12 mouse cellular contexts compared by ENCODE assay signal in the genomic region with DNA sequence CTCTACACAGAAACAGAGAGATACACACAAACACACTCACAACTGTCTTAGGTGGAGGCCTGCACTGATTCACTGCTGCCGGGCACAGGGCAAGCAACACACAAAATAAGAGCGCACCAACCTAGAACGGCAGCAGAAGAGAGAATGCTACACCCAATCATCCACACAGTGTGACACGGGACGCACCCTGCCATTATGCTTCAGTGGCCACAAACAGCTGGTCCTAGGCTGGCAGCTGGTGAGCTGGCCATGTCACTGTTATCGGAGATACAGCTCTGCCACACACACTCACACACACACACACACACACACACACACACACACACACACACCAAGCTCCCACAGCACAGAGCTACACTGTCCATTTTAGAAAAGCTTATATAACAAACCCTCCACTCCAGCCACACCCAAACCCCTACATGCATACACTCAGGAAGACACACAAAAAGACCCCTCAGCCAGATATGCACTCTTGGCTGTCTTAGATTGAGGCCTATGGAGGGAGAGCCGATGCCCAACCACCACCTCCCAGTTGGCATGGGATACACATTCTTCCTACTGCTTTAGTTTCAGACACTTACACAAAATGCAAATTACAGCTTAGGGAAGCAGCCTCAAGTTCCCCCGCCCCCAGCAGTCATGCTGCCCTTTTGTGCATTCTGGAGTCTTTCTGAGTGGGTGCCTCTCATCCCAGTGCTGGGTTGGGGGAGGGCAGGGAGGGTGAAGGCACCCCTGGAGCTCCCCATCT.
DNase-seq lines count a peak whose midpoint lies in the region; ATAC-seq lines count a peak whose summit lies in the region.
"Had no signal": no experiment of that assay in that cellular context is flagged by ENCODE, and none has a peak within 500 bp of the region (broad histone marks: within the 10 kb centered on the region; RNA-seq: fewer than 3 reads in every experiment).

No protein-coding gene starts in this region.

- no peak overlapping the region for H3K4me2 ChIP-seq in neural tube, embryonic 12.5 days (replicated peaks)
- H3K4me2 ChIP-seq in midbrain, embryonic 11.5 days = no peak overlapping the region
- H3K4me2 ChIP-seq: heart, embryonic 12.5 days had no signal

- peak; percentile 68 for ATAC-seq in neural tube, embryonic 12.5 days (ENCODE audit: low FRiP score, low read depth)
- ATAC-seq in midbrain, embryonic 11.5 days (ENCODE audit: low FRiP score) = peak; percentile 59; the same call in 1 of the 2 replicates
- ATAC-seq in erythroblast, adult 5-6 weeks (replicated peaks; ENCODE audit: low FRiP score, poor library complexity, severe bottlenecking) = no peak

- DNase-seq in neural tube, embryonic 10.5 days (ENCODE audit: extremely low spot score, low spot score) = no peak
- peak; percentile 61 to 74 for DNase-seq in frontal cortex, adult 2 months (ENCODE audit: extremely low spot score in 1 of 2, low spot score in 1 of 2)
- DNase-seq in midbrain, embryonic 11.5 days (ENCODE audit: low spot score, missing footprints) = no peak
- DNase-seq in splenic B cell, adult 2 months (ENCODE audit: low read depth, low spot score) = peak; percentile 54
- DNase-seq in layer of hippocampus, postnatal 25 days (ENCODE audit: extremely low spot score in 1 of 2, low spot score in 1 of 2) = no peak
- no peak for DNase-seq in liver
- DNase-seq: kidney, postnatal 36 days had no signal

- 75% methylated on average over 8 of the region's 8 CpGs for WGBS in neural tube, embryonic 12.5 days
- WGBS in midbrain, embryonic 11.5 days = 74% methylated on average over 8 of the region's 8 CpGs

- peaks cover 8% of the 10 kb centered on the region; the same call in 1 of the 2 replicates for H3K36me3 ChIP-seq in neural tube, embryonic 12.5 days
- H3K36me3 ChIP-seq in midbrain, embryonic 11.5 days (ENCODE audit: control insufficient read depth, insufficient read depth, low read length) = peaks cover 9% of the 10 kb centered on the region; the same call in 1 of the 2 replicates
- no peaks in the 10 kb centered on the region; the same call in 1 of the 2 replicates for H3K36me3 ChIP-seq in splenic B cell, adult 2 months (ENCODE audit: control insufficient read depth, insufficient read depth, low read length, poor library complexity, severe bottlenecking)

- H3K27me3 ChIP-seq in neural tube, embryonic 12.5 days (replicated peaks) = no peaks in the 10 kb centered on the region
- no peaks in the 10 kb centered on the region for H3K27me3 ChIP-seq in midbrain, embryonic 11.5 days (ENCODE audit: control insufficient read depth, insufficient read depth, low read length)
- no peaks in the 10 kb centered on the region for H3K27me3 ChIP-seq in splenic B cell, adult 2 months (ENCODE audit: control insufficient read depth, insufficient read depth, low read length, poor library complexity, severe bottlenecking)
- H3K27me3 ChIP-seq: heart, embryonic 12.5 days had no signal

- H3K4me1 ChIP-seq in neural tube, embryonic 12.5 days = peaks cover 5% of the 10 kb centered on the region
- peaks cover 5% of the 10 kb centered on the region for H3K4me1 ChIP-seq in midbrain, embryonic 11.5 days (ENCODE audit: control insufficient read depth, insufficient read depth, low read length)

- H3K9ac ChIP-seq in neural tube, embryonic 12.5 days = no peak overlapping the region
- H3K9ac ChIP-seq in midbrain, embryonic 11.5 days (ENCODE audit: low read length) = no peak overlapping the region; the same call in 1 of the 2 replicates
- H3K9ac ChIP-seq: heart, embryonic 12.5 days; liver, embryonic 14.5 days had no signal

- no peaks in the 10 kb centered on the region for H3K9me3 ChIP-seq in neural tube, embryonic 12.5 days
- no peaks in the 10 kb centered on the region for H3K9me3 ChIP-seq in midbrain, embryonic 11.5 days (ENCODE audit: control insufficient read depth, low read length)
- H3K9me3 ChIP-seq: heart, embryonic 12.5 days had no signal

- no peak overlapping the region for H3K4me3 ChIP-seq in neural tube, embryonic 12.5 days
- no peak overlapping the region for H3K4me3 ChIP-seq in midbrain, embryonic 11.5 days (ENCODE audit: low read depth, low read length)
- H3K4me3 ChIP-seq: erythroblast, embryonic 14.5 days; heart, embryonic 12.5 days had no signal

- H3K27ac ChIP-seq in neural tube, embryonic 12.5 days = no peak overlapping the region
- H3K27ac ChIP-seq in midbrain, embryonic 11.5 days (ENCODE audit: low read depth, low read length) = no peak overlapping the region; the same call in 1 of the 2 replicates
- H3K27ac ChIP-seq: liver, embryonic 14.5 days had no signal

Comparison
In these comparisons a context has a peak if more than half of its experiments do, and no peak if none do; other contexts are left out.
1. DNase-seq: peak in frontal cortex, adult 2 months (2 of 2) and splenic B cell, adult 2 months (single experiment); none in neural tube, embryonic 10.5 days (single experiment), midbrain, embryonic 11.5 days (single experiment), layer of hippocampus, postnatal 25 days (0 of 2) and liver (single experiment).